Mouse (Mus musculus) limb, embryonic 14.5 days (tissue): ENCODE measurements at regions not wholly inside any gene's neighbourhood (a gene's known extent, or its start where the extent isn't known, plus 50 kb on each side); places are given as distances from the start of the nearest gene placed in this dataset.

Experiments used
- ATAC-seq: fragments of 200-750 bp; cut with Nextera tagmentation; 2 replicates; pipeline ENCODE4 v1.8.0; 2017; ENCODE audit warnings: low read depth, moderate number of reproducible peaks, moderate TSS enrichment; ENCODE audit not compliant: low FRiP score
- DNase-seq: peaks from one replicate; pipeline ENCODE4 v3.0.0-alpha.2; 2015; ENCODE audit warnings: low spot score
- H3K27ac ChIP-seq: fragments of 300-500 bp; sonication (generic); replicated peaks from 2 replicates; pipeline ENCODE4 v1.5.1; 2014; ENCODE audit warnings: low read depth, mild to moderate bottlenecking, low read length, moderate library complexity, mixed read lengths
- H3K27me3 ChIP-seq: fragments of 300-500 bp; sonication (generic); 2 replicates; pipeline ENCODE4 v1.6.1; 2014; ENCODE audit warnings: low read length, mixed read lengths; ENCODE audit not compliant: control insufficient read depth, insufficient read depth
- H3K36me3 ChIP-seq: fragments of 300-500 bp; sonication (generic); 2 replicates; pipeline ENCODE4 v1.6.1; 2014; ENCODE audit warnings: mild to moderate bottlenecking, low read length, moderate library complexity, mixed read lengths; ENCODE audit not compliant: control insufficient read depth, insufficient read depth
- H3K4me1 ChIP-seq: fragments of 300-500 bp; sonication (generic); 2 replicates; pipeline ENCODE4 v1.6.1; 2014; ENCODE audit warnings: antibody characterized with exemption, low read length, mixed read lengths; ENCODE audit not compliant: control insufficient read depth, insufficient read depth
- H3K4me2 ChIP-seq: fragments of 300-500 bp; sonication (generic); replicated peaks from 2 replicates; pipeline ENCODE4 v1.6.1; 2014; ENCODE audit warnings: low read depth, mild to moderate bottlenecking, low read length, moderate library complexity; ENCODE audit not compliant: severe bottlenecking
- H3K4me3 ChIP-seq: fragments of 300-500 bp; sonication (generic); replicated peaks from 2 replicates; pipeline ENCODE4 v1.5.1; 2014; ENCODE audit warnings: low read length
- H3K9ac ChIP-seq: fragments of 300-500 bp; sonication (generic); 2 replicates; pipeline ENCODE4 v1.6.1; 2014; ENCODE audit warnings: mild to moderate bottlenecking, low read depth, low read length, moderate library complexity; ENCODE audit not compliant: severe bottlenecking
- H3K9me3 ChIP-seq: fragments of 300-500 bp; sonication (generic); 2 replicates; pipeline ENCODE4 v1.6.1; 2016; ENCODE audit warnings: low read length; ENCODE audit not compliant: control insufficient read depth
- POLR2A ChIP-seq: fragments of 200-500 bp; IDR thresholded peaks from 2 replicates; pipeline ENCODE4 v1.8.0; 2012; ENCODE audit warnings: inconsistent platforms, mild to moderate bottlenecking, moderate library complexity, borderline replicate concordance; ENCODE audit not compliant: insufficient read depth, insufficient read length; ENCODE audit errors: extremely low read depth
- WGBS: fragments of 180-500 bp; shearing (Covaris S2); extraction: QIAGEN DNeasy Blood & Tissue Kit; methylation state at CpG from one replicate; pipeline ENCODE4 v1.1.7; 2014; 5-methylcytosine and 5-hydroxymethylcytosine counted together

DNA sequence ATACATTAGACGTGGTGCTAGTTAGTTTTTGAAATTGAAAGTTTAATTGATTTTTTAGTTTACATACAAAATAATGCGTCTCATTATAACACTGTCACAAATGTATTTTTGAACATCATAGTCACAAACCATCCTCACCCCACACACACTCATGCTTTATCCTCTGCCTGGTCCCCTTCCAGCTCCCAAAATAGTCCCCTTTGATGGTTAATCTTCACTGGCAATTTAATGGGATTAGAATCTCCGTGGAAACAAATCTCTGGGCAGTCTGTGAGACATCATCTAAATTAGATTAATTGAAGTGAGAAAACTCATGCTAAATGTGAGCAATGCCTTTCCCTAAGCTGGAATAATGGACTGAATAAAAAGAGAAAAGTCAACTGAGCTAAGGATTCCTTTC lies 54.0 kb upstream of the Thrb start:
- no peak for ATAC-seq
- no peaks in the 10 kb centered on the region for H3K27me3 ChIP-seq
- WGBS = 66% methylated on average over 3 of the region's 3 CpGs

DNA sequence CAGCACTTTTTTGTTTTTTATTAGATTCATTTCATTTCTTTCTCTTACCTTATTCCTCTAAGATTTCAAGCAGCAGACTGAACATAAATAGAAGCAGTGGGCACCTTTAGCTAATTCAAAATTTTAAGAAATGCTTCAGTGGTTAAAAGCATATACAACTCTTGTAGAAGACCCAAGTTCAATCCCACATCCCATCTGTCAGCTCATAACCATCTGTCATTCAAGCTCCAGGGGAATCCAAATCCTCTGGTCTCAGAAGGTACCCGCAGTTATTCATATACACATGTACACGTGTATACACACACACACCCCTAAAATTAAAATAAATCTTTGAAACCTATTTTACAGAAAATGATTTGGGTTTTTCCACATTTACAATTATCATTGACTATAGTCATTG lies 52.9 kb upstream of the Thrb start:
- Histone ChIP-seq H3K9ac (no peak overlapping the region), H3K4me2 (no peak overlapping the region), H3K4me1 (no peaks in the 10 kb centered on the region), H3K4me3 (no peak overlapping the region), H3K27ac (no peak overlapping the region), H3K27me3 (no peaks in the 10 kb centered on the region), H3K9me3 (no peaks in the 10 kb centered on the region), H3K36me3 (no peaks in the 10 kb centered on the region)
- TF ChIP-seq POLR2A = no peak
- WGBS = 81% methylated on average over 2 of the region's 2 CpGs
- ATAC-seq (no peak), DNase-seq (no peak)

More for the DNA sequence above, 54.0 kb upstream of the Thrb start:
- TF ChIP-seq POLR2A = no peak
- H3K9ac ChIP-seq = no peak overlapping the region
- H3K4me2 ChIP-seq = no peak overlapping the region
- DNase-seq = no peak
- no peaks in the 10 kb centered on the region for H3K4me1 ChIP-seq
- no peaks in the 10 kb centered on the region for H3K36me3 ChIP-seq
- H3K27ac ChIP-seq = no peak overlapping the region
- no peaks in the 10 kb centered on the region for H3K9me3 ChIP-seq
- H3K4me3 ChIP-seq = no peak overlapping the region
